Mouse (Mus musculus) testis, postnatal 14 days (tissue): ENCODE measurements around the gene Ahnak2.

Source experiments
- DNase-seq: peaks from one replicate; pipeline ENCODE4 v3.0.0; 2021; ENCODE audit warnings: low spot score

Gene Ahnak2

DNA sequence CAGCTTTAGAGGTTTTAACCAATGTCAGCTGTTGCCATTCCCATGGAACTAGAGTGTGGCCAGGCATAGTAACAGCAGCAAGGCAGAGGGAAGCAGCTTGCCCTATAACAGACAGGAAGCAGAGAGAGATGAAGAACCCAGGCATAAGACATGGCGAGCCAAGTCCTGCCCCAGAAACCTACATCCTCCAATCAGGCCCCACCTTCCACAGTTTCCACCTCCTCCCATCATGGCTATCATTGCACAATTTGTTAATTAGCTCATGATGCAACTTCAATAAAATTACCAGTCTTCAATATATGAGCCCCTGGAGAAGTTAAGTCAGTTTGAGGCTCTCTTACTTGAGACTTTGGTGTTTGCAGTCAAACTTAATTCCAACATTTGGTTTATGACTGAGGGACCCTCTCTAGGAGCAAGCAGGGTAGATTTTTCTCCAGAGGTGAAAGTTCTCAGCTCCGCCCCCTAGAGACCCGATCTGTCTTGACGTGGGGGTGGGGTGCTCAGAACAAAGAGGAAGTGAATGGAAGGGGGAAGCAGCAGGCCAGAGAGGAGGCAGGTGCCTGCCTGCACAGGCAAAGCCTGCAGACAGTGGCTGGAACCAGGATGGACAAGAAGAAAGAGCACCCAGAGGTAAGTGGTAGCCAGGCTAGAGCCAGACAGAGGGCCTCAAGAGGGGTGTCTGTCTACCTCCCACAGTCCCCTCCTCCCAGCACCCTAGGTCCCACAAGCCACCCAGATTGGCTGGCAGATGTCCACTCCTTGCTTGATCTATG, 42.1 kb downstream of the Ahnak2 start, which contains the start of gene Pld4:
Gene Pld4 (plus strand): TSS at position 502 of the 773 bp plus-strand sequence.
- DNase-seq, result no peak

DNA sequence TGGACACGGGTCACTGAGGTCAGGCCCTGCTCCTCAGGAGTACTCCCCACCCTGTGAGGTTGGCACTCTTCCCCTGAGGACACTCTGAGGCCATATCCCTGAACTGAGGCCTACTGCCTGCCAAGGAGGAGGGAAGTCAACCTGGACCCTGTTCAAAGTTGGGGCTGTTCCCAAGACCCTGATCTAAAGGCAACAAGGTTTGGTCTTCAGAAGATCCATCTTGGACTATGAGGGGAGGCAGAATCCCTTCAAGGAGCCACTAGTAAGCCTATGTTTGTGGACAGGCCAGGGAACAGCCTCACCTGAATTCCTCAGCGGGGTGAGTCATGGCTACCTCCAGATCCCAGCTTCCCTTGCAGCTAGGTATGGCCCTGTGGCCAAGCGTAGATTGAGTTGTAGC, 43.0 kb downstream of the Ahnak2 start:
- DNase-seq, result no peak

DNA sequence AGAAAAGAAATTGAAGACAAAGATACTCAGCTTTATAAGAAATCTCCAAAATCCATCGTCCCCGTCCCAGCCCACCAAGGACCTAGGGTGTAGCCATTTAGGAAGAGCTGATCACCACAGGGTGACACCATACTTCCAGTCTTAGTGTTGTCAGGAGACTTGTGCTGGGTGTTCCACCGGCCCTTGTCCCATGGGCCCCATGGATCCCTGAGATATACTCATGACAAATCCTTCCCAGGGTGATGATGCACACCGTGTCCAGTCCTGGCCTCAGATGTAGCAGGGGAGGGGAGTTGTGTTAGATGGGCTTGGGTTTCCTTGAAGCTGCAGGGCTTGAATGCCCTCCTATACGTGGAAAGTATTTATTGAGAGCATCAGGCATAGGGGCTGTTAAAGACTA, 44.6 kb downstream of the Ahnak2 start:
- DNase-seq, result no peak

DNA sequence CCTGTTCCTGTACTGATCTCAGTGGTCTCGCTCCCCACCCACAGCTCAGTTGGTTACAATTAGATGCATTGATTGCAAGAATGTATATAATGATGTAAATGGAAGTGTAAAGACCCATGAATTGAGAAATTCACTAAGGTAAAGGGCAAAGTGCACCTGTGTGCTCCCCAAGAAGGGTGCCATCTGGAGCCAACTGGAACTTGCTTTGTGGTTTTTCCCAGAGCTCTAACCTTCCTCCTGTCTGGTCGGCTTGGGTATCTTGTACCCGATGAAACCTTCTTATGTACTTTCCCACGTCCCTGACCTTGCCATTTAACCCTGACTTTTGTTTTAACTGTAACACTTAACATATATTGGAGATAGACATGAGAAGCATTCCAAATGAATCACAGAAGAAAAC, 46.6 kb downstream of the Ahnak2 start:
- DNase-seq, result no peak

DNA sequence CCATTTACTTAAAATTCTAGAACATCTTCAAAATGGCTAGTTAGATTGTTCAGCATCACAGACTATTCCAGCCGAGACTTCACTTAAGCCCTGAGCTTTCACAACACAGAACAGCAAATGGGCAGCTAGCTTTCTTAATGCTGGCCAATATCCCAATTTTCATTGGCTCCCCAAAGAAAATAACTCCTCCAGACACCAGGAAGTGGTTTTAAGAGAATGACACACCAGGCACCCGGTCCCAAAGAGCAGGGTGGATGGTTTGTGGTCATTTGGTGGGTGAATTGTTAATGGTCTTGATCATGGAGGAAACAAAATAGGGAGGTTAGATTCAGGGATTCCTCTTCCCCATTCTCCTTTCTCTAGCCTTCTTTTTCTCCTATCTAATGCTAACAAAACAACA, 50.1 kb downstream of the Ahnak2 start:
- DNase-seq, result no peak

DNA sequence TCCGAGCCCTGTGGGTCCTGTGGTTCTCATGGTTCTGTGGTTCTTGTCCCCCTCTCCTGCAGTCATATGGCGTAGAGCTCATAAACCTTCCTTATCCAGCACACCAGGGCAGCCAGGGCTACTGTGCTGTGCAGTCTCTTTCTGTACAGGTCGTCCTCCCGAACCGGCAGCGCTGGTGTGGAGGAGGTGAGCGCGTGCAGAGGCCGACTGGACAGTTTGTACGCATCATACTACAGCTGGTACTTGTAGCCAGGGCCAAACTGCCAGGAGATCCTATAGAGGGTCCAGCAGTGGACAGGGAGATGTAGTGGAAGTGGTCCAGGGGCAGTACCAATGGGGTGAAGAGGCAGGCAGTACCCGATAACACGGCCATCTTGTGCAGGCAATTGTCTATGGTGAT, 51.5 kb downstream of the Ahnak2 start:
- DNase-seq, result no peak

DNA sequence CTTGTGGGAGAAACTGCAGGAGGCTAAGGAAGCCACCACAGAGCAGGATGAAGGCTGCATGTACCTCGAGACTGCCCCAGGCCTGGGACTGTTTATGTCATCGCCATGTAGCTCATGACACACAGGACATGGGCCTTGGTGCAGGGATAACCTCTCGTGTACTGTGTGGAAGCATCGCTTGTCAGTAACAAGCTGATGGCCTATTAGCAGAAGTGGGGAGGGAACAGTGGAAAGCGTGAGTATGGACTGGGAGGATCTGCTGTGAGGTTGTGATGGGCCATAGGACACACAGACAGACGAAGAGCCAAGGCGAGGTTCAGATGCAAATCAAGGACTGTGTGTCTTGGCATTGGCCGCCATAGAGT, 54.9 kb downstream of the Ahnak2 start:
- no peak for DNase-seq

DNA sequence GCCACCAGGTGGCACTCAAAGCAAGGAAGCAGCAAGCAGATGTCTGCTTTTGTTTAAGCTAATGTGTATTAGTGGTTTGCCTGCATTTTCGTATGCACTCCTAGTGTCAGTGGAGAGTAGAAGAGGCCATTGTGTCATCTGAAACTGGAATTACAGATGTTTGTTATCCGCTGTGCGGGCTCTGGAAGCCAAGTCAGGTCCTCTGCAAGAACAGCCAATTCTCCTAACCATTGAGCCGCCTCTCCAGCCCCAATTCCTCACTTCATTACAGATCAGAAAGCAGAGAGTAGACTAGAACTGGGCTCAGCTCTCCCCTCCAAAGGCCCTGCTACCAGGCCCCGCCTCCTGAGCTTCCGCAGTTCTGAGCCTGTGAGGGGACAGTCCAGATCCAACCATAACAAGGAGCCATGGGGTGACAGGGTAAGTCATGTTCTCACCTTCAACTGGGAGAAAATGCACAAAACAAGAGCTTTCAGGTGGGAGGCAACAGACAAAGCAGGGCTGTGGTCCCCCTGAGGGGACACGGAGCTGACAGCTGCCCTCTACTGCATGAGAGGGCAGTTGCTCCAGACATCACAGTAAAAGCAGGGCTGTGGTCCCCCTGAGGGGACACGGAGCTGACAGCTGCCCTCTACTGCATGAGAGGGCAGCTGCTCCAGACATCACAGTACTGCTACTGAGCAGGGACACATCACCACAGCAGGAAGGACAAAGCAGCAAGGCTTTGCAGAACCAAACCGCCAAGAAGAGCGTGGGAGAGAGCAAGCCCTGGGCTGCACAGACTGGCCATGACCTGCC, 55.5 kb downstream of the Ahnak2 start:
- no peak for DNase-seq

DNA sequence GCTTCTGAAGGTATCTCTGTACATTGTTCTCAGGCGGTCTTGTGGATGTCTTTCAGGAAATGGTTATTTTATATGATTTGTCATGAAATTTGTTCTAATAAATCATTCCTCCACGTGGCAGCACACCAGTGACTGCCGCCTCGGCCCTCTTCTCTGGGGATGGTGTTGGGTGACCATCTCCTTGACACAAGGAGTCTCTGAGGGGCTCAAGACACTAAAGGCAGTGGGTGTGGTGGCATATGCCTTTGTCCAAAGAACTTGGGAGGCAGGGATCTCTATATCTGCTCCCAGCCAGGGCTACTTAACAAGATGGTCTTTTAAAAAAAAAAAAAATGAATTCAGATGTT, 56.0 kb downstream of the Ahnak2 start:
- no peak for DNase-seq

DNA sequence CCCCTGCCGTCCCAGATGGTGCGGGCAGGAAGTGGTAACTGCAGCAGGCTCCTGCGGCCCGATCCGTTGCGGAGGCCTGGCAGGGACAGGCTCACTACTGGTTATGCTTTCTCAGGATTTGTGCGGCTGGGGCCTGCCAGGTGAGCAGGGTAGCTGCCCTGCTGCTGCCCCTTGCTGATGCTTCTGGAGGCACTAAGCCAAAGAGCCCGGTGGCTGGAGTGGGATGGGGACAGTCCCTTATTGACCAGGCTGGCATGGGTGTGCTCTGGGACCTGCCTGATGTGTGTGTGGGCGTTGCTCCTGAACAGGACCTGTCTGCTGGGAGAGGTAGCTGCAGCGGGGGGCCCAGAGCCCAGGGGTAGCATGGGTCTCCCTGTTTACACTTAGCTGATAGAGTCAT, 56.7 kb downstream of the Ahnak2 start:
- DNase-seq, result no peak

DNA sequence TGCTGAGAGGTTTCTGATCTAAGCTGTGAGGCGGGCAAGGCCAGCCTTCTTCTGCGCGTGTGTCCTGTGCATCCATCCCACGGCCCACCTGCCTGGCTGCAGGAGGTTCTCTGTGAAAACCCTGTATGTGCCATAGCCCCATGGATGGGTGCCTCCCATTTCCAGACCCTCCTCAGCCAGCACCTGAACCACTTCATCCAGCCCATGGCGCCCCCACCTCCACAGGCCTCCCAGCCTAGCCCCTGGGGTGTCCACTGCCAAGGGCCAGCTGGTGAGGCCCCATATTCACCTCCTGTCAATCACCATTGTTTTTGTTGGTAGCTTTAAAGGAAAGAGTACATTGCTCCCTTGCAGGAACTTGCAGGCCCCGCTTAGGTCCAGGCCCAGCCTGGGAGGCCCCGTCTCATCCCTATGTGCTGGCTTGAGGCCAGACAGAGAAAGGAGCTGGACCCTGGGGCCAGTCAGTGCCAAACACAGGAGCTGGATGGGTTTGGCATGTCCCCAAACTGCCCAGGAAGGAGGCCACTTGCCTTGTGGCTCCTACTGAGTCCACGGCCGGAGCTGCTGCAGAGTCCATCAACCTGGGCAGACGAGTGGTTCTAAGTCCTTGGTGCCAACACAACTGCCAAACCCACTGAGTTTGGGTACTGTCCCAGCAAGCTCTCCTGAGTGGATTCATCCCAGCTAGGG, 57.4 kb downstream of the Ahnak2 start:
- no peak for DNase-seq

DNA sequence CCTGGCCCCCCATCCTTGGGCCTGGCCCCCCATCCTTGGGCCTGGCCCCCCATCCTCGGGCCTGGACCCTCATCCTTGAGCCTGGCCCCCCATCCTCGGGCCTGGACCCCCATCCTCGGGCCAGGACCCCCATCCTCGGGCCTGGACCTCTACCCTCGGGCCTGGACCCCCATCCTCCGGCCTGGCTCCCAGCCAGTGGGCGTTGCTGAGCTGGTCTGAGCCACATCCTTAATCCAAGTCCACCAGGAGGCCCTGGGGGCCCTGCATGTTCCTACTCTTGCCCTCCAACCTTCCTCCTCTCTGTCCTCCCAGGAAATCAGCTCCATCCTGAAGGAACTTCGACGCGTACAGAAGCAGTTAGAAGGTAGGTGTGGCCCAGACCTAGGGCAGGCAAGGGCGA, 58.2 kb downstream of the Ahnak2 start:
- no peak for DNase-seq

DNA sequence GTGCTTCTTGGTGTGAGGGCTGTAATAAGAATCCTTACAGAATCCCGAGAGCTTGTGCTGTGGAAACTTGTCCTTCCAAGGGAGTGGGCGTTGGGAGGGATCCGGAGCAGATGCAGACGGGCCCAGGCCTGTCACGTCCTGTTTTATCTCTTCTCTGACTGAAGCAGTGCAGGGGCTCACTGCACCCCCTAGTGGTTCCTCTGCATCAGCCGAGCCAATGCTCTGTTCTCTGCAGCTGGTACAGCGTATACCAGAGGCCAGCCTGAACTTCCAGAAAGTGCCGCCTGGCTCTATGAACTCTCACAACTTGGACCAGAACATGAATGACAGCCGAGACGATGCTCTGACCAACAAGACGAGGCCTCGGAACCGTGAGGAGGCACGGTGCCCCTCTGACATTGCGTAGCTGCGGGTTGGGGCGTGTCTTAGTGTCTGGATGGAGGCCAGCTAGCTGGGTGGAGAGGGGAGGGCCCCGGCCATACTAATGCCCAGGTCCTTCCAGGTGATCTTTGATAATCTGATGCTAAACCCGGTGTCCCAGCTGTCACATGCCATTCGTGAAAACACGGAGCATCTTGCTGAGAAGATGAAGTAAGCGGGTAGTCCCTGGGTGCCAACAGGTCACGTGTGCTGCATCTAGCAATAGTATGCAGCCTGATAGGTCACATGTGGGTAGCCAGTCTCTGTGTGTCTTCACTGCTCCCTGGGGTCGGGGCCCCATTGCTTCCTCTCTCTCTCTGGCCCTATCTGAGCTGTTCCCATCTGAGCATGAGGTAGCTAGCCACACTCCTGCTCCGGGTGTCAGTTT, 59.1 kb downstream of the Ahnak2 start:
- peak; percentile 69 for DNase-seq

DNA sequence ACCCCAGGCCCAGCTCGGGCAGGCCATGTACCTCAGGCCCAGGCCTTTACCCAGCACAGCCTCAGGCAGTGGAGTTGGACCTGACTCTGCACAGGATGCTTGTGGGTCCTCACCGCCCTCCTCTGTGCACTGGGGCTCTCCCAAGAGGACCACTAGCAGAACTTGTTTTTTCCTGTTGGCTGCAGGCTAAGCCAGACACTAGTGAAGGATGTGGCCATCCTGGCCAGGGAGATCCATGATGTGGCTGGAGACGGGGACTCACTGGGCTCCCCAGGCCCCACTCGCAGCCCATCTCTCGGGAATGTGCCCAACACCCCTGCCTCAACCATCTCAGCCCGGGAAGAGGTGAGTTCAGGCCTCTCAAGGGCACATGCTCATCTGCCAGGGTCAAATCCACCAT, 59.7 kb downstream of the Ahnak2 start:
- no peak for DNase-seq

DNA sequence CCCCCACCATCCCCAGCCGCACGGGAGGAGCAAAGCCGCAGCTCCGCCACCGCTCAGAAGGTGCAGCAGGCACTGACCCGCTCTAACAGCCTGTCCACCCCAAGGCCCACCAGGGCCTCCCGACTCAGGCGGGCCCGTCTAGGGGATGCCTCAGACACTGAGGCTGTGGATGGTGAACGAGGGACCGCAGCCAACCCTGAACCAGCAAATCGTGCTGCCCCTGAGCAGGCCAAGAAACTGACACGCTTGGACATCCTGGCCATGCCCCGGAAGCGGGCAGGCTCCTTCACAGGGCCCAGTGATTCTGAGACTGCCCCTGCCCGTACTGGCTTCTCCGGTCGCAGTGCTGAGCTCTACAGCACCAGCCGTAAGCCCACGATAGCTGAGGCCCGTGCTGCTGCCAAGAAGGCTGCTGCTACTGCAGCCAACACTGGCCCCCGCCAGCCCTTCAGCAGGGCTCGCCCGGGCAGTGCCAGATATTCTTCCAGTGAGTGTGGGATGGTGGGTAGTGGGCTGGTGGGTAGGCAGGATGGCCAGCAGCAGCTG, 63.4 kb downstream of the Ahnak2 start:
- DNase-seq, result no peak

DNA sequence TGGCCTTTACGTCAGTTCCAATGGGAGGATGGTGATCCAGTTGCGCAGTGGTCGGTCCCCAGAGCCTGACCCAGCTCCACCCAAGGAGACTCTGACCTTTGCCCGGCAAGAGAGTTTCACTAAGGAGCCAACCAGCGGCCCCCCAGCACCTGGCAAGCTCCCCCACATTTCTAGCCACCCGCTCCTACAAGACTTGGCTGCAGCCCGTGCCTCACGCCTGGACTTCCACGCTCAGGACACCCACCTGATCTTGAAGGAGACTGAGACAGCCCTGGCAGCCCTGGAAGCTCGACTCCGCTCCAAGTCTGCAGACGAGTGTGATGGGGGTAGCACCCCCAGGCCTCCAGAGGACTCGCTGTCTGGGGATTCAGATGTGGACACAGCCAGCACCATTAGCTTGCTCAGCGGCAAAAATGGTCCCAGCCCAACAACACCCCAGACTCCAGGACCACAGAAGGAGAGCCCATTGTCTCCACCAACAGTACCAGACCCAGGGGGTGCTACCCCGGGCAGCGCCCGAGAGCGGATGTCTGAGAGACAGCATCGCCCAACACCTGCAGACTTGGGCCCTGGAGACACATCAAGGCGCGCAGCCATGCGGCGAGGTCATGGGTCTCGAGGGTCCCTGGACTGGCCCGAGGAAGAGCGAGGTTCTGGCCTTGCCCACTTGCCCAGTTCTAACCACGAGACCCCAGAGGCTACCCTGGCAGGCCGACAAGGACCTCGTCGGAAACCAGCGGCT, 64.0 kb downstream of the Ahnak2 start:
- no peak for DNase-seq

DNA sequence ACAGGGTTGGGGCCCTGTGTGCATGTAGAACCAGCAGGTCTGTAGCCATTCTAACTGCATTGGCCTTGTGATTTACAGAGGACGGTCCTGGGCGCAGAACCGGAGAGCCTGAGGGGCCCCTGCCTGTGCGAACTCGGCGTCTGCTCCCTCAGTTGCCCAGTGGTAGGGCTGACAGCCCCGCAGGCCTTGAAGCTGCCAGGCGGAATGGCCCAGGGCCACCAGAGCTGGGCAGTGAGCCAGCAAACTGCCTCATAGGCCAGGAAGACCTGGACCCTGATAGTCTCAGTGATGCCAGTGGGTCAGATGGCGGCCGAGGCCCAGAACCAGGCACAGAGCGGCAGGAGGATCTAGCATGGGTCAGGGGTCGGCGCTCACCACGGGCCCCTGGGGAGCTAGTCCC, 64.7 kb downstream of the Ahnak2 start:
- no peak for DNase-seq

DNA sequence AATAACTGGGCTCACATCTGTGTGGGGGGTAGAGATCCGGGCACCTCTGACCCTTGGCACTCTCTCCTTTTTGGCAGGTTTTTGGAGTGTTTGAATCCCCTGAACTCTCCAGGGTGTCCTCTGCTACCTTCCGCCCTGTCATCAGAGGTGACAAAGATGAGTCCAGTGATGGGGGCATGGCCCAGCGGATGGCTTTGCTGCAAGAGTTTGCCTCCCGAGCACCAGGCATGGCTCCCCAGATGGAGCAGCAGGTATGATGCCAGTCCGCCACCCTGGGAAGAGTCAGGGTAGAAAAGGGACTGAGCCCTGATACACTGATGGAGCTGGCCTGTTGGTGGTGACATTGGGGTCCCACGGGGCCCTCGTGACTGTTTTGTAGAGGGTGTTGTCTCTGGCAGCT, 65.4 kb downstream of the Ahnak2 start:
- no peak for DNase-seq

DNA sequence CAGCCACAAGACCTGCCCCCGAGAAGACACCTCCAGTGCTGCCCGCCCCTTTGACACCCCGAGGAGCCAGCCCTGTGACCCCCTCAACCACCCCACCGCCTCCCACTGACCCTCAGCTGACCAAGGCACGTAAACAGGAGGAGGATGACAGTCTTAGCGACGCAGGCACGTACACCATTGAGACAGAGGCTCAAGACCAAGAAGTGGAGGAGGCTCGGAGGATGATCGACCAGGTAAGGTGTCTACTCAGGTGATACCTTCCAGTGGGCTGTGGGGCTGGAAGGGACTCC, 65.9 kb downstream of the Ahnak2 start:
- DNase-seq, result no peak

DNA sequence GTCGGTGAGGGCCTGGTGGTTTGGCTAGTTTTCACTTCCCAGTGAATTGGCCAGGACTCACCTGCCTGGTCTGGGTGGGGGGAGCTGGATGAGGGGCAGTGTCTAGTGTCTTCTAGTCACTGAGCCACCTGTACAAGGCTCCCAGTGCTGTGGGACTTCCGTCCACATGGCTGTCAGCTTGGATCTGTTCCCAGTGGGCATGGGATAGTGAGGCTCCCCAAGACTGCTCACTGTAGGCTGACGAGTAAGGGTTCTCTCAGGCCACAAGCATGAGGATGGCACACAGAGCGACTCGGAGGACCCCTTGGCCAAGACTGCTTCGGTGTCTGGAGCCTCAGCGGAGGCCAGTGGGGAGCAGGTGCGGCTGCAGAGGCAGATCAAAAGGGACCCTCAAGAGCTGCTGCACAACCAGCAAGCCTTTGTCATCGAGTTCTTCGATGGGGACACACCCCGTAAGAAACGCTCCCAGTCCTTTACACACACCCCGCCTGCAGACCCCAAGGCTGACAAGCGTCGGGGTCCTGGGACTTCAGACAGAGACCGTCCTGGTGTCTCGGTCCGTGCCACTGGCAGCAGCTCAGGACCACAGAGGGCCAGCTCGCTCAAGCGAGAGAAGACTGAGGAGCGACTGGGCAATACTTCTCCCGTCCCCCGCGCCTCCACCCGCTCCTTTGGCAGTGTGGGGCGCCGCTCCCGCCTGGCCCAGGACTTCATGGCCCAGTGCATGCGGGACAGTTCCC, 66.4 kb downstream of the Ahnak2 start:
- DNase-seq, result no peak
